Mouse (Mus musculus) ES-Bruce4 (cell line): ENCODE data around the gene Elavl2.

Experiments
- CTCF ChIP-seq: IDR thresholded peaks from one replicate; pipeline ENCODE4 v1.8.1; 2011; ENCODE audit warnings: low read depth, low read length
- EP300 ChIP-seq: IDR thresholded peaks from 2 replicates; pipeline ENCODE4 v1.6.1; 2011; ENCODE audit warnings: low read depth, low read length; ENCODE audit not compliant: insufficient read depth
- POLR2A ChIP-seq: IDR thresholded peaks from one replicate; pipeline ENCODE4 v1.8.1; 2011; ENCODE audit warnings: low read length; ENCODE audit not compliant: insufficient read depth

DNA sequence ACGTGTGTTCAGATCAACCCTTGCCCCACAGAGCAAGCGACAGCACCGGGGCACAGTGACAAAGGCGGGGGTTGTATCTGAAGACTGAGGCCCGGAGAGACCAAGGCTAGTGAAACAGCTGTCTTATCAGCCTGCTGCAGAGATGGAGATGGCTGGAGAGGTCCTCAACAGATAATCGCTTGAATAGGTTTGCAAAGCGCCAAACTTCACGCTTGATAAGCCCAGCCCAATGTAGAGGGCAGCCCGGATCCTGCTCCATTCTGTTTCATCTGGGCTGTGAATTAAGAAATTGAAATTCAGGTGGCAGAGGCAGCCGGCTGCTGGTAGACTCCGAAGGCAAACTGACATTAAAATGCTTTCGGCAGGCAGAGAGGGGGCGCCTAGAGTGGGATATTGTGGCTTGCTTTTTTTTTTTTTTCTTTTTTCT is 19.4 kb downstream of the Elavl2 start:
- no peak for TF ChIP-seq CTCF
- TF ChIP-seq POLR2A = no peak
- TF ChIP-seq EP300 = no peak
